Mouse (Mus musculus) R1 (cell line): ENCODE data around the gene Rcbtb2.

Experiments
- DNase-seq: peaks from one replicate; pipeline ENCODE4 v3.0.0-alpha.2; 2018; ENCODE audit warnings: low read depth, low spot score

Gene Rcbtb2

GRCm38 (mm10) chr14:73204016-73204415 lies 81.2 kb downstream of the Rcbtb2 start:
- no peak for DNase-seq

- DNase-seq = no peak
Observed at GRCm38 (mm10) chr14:73209262-73209661, 86.4 kb downstream of the Rcbtb2 start.

- no peak for DNase-seq
Observed at GRCm38 (mm10) chr14:73210196-73210595, 87.4 kb downstream of the Rcbtb2 start.

- DNase-seq = no peak
Observed at GRCm38 (mm10) chr14:73211477-73211876, 88.6 kb downstream of the Rcbtb2 start.

- no peak for DNase-seq
Observed at GRCm38 (mm10) chr14:73217062-73217461, 94.2 kb downstream of the Rcbtb2 start.

- DNase-seq = no peak
Observed at GRCm38 (mm10) chr14:73222316-73222970, 99.6 kb downstream of the Rcbtb2 start.

- DNase-seq = no peak
Observed at GRCm38 (mm10) chr14:73226346-73226745, 103.5 kb downstream of the Rcbtb2 start.

GRCm38 (mm10) chr14:73226849-73227248 lies 104.0 kb downstream of the Rcbtb2 start:
- DNase-seq = no peak

GRCm38 (mm10) chr14:73231286-73231982 lies 108.6 kb downstream of the Rcbtb2 start:
- DNase-seq = peak; percentile 75

GRCm38 (mm10) chr14:73234468-73235031 lies 111.7 kb downstream of the Rcbtb2 start:
- peak; percentile 96 for DNase-seq

GRCm38 (mm10) chr14:73237848-73238321 lies 115.0 kb downstream of the Rcbtb2 start, which contains the start of gene Lpar6:
Lpar6 (plus strand) TSS chr14:73237895.
- peak; percentile 94 for DNase-seq

- DNase-seq = peak; percentile 91
Observed at GRCm38 (mm10) chr14:73238498-73239250, 115.8 kb downstream of the Rcbtb2 start.

GRCm38 (mm10) chr14:73239291-73239690 lies 116.5 kb downstream of the Rcbtb2 start:
- peak; percentile 33 for DNase-seq

GRCm38 (mm10) chr14:73239857-73240256 lies 117.0 kb downstream of the Rcbtb2 start:
- no peak for DNase-seq

GRCm38 (mm10) chr14:73244061-73244597 lies 121.3 kb downstream of the Rcbtb2 start:
- DNase-seq = no peak

GRCm38 (mm10) chr14:73250056-73250455 lies 127.2 kb downstream of the Rcbtb2 start:
- DNase-seq = no peak

- DNase-seq = no peak
Observed at GRCm38 (mm10) chr14:73252276-73252675, 129.4 kb downstream of the Rcbtb2 start.

- DNase-seq = peak; percentile 84
Observed at GRCm38 (mm10) chr14:73253453-73254251, 130.8 kb downstream of the Rcbtb2 start.

GRCm38 (mm10) chr14:73254412-73254811 lies 131.6 kb downstream of the Rcbtb2 start:
- DNase-seq = peak; percentile 30

GRCm38 (mm10) chr14:73255426-73255970 lies 132.7 kb downstream of the Rcbtb2 start:
- no peak for DNase-seq
